Mouse (Mus musculus) olfactory bulb, adult 2 months (tissue): ENCODE data around the gene Sdccag8.

ENCODE experiments used
- CTCF ChIP-seq: fragments of 200-500 bp; IDR thresholded peaks from 2 replicates; pipeline ENCODE4 v1.5.1; 2012; ENCODE audit warnings: low read depth, mild to moderate bottlenecking, low read length, moderate library complexity; ENCODE audit not compliant: insufficient read depth
- POLR2A ChIP-seq: fragments of 200-500 bp; IDR thresholded peaks from 2 replicates; pipeline ENCODE4 v1.6.1; 2012; ENCODE audit warnings: mild to moderate bottlenecking, low read depth, low read length, moderate library complexity; ENCODE audit not compliant: insufficient read depth

- TF ChIP-seq CTCF (no peak), POLR2A (no peak)
These were observed 15.8 kb upstream of the Sdccag8 start for GRCm38 (mm10) chr1:176798673-176799072.
